Mouse (Mus musculus): ENCODE measurements around the gene Stoml2.

DNA sequence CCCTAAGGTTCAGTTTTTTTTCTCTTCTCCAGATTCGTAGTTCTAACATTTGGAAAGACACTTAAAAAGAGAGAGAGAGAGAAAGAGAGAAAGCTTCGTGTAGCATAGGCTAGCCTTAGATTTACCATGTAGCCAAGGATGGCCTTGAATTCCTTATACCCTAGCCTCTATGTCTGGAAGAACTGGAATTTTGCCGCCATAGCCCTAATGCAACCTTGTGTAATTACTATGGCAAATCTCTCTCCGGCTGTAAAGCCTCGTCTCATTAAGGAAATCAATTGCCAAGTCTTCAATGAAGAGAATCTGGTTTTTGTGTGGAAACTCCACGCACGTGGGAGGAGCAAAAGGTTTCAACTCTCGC, 26.9 kb upstream of the Stoml2 start:
- TF ChIP-seq CTCF (IDR thresholded peaks at IDR 0.05) (no peak), POLR2A (IDR thresholded peaks at IDR 0.05; ENCODE audit: insufficient read depth, low read depth, low read length) (no peak), EP300 (IDR thresholded peaks at IDR 0.05; ENCODE audit: insufficient read depth, low read depth, low read length) (no peak)
